Mouse (Mus musculus) intestine, embryonic 16.5 days (tissue): ENCODE measurements around the gene Ranbp2. TPM values are rescaled to one million over a fixed set of nuclear protein-coding genes. Genes with fewer than 3 reads are reported as not detected.

Experiments used
- ATAC-seq: fragments of 200-750 bp; cut with Nextera tagmentation; 2 replicates; pipeline ENCODE4 v1.8.0; 2017; ENCODE audit warnings: moderate TSS enrichment, moderate library complexity
- H3K27ac ChIP-seq: fragments of 300-500 bp; sonication (generic); 2 replicates; pipeline ENCODE4 v1.5.1; 2014; ENCODE audit warnings: mild to moderate bottlenecking, low read length
- H3K27me3 ChIP-seq: fragments of 300-500 bp; sonication (generic); replicated peaks from 2 replicates; pipeline ENCODE4 v1.6.1; 2014; ENCODE audit warnings: low read length, control low read depth, mixed read lengths; ENCODE audit not compliant: control insufficient read depth, insufficient read depth
- H3K36me3 ChIP-seq: fragments of 300-500 bp; sonication (generic); 2 replicates; pipeline ENCODE4 v1.6.1; 2014; ENCODE audit warnings: low read length, control low read depth; ENCODE audit not compliant: control insufficient read depth, insufficient read depth
- H3K4me1 ChIP-seq: fragments of 300-500 bp; sonication (generic); 2 replicates; pipeline ENCODE4 v1.6.1; 2014; ENCODE audit warnings: low read length, control low read depth, mixed read lengths; ENCODE audit not compliant: control insufficient read depth, insufficient read depth
- H3K4me2 ChIP-seq: fragments of 300-500 bp; sonication (generic); 2 replicates; pipeline ENCODE4 v1.6.1; 2014; ENCODE audit warnings: low read depth, low read length, control low read depth
- H3K4me3 ChIP-seq: fragments of 300-500 bp; sonication (generic); 2 replicates; pipeline ENCODE4 v1.5.1; 2014; ENCODE audit warnings: mild to moderate bottlenecking, low read length
- H3K9ac ChIP-seq: fragments of 300-500 bp; sonication (generic); 2 replicates; pipeline ENCODE4 v1.6.1; 2014; ENCODE audit warnings: low read depth, low read length
- H3K9me3 ChIP-seq: fragments of 300-500 bp; sonication (generic); 2 replicates; pipeline ENCODE4 v1.6.1; 2016; ENCODE audit warnings: low read length, control low read depth; ENCODE audit not compliant: control insufficient read depth
- WGBS: fragments of 180-500 bp; shearing (Covaris S2); extraction: QIAGEN DNeasy Blood & Tissue Kit; methylation state at CpG from one replicate; pipeline ENCODE4 v1.1.7; 2014; 5-methylcytosine and 5-hydroxymethylcytosine counted together
- polyA plus RNA-seq: library from polyadenylated mRNA; unstranded; fragments of >200 nt; fragmentation: Nextera tagmentation; extraction: Ambion mirVana; gene quantifications from 2 replicates; pipeline ENCODE4 v1.2.1, GENCODE M21; 2015

Gene Ranbp2
- polyA plus RNA-seq, 1 experiment from 2014 or later, result 14.2 TPM

DNA sequence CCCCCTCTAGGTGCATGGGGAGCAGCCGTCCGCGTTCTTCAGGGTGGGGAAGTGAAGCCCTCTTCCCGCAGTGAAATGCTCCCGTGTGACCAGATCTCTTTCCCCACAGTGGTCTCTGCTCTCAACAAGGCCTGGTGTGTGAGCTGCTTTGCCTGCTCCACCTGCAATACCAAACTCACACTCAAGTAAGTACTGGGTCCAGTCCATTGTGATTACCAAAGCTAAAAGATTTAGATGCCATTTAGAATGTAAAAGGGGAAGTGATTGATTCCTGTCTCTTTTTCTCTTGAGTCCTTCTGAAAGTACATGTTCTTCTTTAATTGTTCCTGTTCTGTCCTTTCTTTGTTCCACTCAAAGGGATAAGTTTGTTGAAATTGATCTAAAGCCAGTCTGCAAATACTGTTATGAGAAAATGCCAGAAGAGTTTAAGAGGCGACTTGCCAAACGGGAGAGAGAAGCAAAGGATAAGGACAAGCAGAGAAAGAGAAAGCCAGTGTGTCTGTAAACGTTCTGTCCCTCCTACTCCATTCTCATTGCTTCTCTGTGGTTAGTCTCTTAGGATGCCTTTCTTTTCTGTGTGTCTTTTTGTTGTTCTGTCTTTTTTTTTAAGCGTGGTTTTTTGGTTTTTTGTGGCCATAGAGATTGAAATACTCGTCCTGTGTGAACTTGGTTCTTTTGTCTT lies 28.3 kb upstream of the Ranbp2 start:
- no peak overlapping the region for H3K4me2 ChIP-seq
- H3K4me3 ChIP-seq, result no peak overlapping the region
- H3K4me1 ChIP-seq, result no peaks in the 10 kb centered on the region
- 85% methylated on average over 10 of the region's 10 CpGs for WGBS
- H3K36me3 ChIP-seq, result peaks cover 10% of the 10 kb centered on the region; the same call in 1 of the 2 replicates
- H3K9ac ChIP-seq, result no peak overlapping the region
- ATAC-seq, result no peak
- no peak overlapping the region for H3K27ac ChIP-seq
- no peaks in the 10 kb centered on the region for H3K9me3 ChIP-seq
- no peaks in the 10 kb centered on the region for H3K27me3 ChIP-seq

DNA sequence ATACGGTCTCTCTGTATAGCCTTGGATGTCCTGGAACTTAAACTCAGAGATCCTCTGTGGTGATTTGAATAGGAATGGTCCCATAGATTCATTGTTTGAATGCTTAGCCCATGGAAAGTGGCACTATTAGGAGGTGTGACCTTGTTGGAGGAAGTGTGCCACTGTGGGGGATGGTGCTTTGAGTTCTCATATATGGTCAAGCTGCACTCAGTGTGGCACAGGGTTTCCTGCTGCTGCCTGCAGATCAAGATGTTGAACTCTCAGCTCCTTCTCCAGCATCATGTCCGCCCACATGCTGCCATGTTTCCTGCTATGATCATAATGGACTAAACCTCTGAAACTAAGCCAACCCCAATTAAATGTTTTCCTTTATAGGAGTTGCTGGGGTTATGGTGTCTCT lies 18.8 kb upstream of the Ranbp2 start:
- H3K4me2 ChIP-seq, result no peak overlapping the region
- 91% methylated on average over 2 of the region's 2 CpGs for WGBS

GRCm38 (mm10) chr10:58445850-58446249 lies 870 bp upstream of the Ranbp2 start:
- Histone ChIP-seq H3K9ac (peak overlapping the region; percentile 97), H3K4me1 (0 out of 2 replicates have a peak, but pooled peaks cover 3% of the 10 kb centered on the region), H3K27ac (peak overlapping the region; percentile 93), H3K4me2 (peak overlapping the region; percentile 66), H3K27me3 (no peaks in the 10 kb centered on the region), H3K9me3 (no peaks in the 10 kb centered on the region), H3K4me3 (peak overlapping the region; percentile 96), H3K36me3 (no peaks in the 10 kb centered on the region)
- whole genome bisulfite sequencing, result 17% methylated on average over 9 of the region's 9 CpGs
- peak; percentile 5; the same call in 1 of the 2 replicates for ATAC-seq

More for the DNA sequence above, 18.8 kb upstream of the Ranbp2 start:
- no peak for ATAC-seq
- H3K36me3 ChIP-seq, result 0 out of 2 replicates have a peak, but pooled peaks cover 2% of the 10 kb centered on the region
- H3K27ac ChIP-seq, result no peak overlapping the region
- no peaks in the 10 kb centered on the region for H3K9me3 ChIP-seq
- no peaks in the 10 kb centered on the region for H3K4me1 ChIP-seq
- H3K27me3 ChIP-seq, result no peaks in the 10 kb centered on the region
- H3K9ac ChIP-seq, result no peak overlapping the region
- no peak overlapping the region for H3K4me3 ChIP-seq

DNA sequence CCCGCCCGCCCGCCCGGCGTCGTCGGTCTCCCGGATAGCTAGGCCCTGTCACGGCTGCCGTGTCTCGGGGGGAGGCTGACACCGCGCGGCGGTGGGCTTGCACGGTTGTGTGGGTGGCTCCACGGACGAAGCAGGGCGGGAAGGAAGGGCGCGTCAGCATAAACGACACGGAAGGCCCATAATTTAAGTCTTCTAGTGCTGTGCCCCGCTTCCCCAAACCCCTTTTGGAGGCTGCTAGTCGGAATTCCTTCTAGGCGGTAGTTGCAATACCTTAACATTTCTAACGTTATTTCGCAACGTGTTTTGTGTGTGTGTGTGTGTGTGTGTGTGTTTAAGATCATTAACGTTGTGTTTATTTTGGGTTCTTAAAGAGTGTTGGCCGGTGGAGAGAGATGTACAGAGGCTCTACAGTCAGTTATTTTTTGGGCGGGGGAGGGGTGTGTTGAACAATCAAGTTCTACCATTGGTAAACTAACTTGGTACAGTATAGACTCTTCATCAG lies 611 bp downstream of the Ranbp2 start:
- H3K9ac ChIP-seq, result peak overlapping the region; percentile 97
- peak overlapping the region; percentile 99 for H3K27ac ChIP-seq
- H3K9me3 ChIP-seq, result no peaks in the 10 kb centered on the region
- under 1% methylated on average over 25 of the region's 32 CpGs for WGBS
- ATAC-seq, result no peak
- H3K27me3 ChIP-seq, result no peaks in the 10 kb centered on the region
- 0 out of 2 replicates have a peak, but pooled peaks cover 3% of the 10 kb centered on the region for H3K4me1 ChIP-seq
- H3K4me2 ChIP-seq, result peak overlapping the region; percentile 51
- H3K36me3 ChIP-seq, result no peaks in the 10 kb centered on the region
- peak overlapping the region; percentile 96 for H3K4me3 ChIP-seq

- ATAC-seq, result no peak
- Histone ChIP-seq H3K4me1 (no peaks in the 10 kb centered on the region), H3K36me3 (0 out of 2 replicates have a peak, but pooled peaks cover 2% of the 10 kb centered on the region), H3K9me3 (no peaks in the 10 kb centered on the region), H3K9ac (no peak overlapping the region), H3K27ac (no peak overlapping the region), H3K4me2 (no peak overlapping the region), H3K27me3 (no peaks in the 10 kb centered on the region), H3K4me3 (no peak overlapping the region)
Measured at GRCm38 (mm10) chr10:58451575-58451974, 4.9 kb downstream of the Ranbp2 start.

DNA sequence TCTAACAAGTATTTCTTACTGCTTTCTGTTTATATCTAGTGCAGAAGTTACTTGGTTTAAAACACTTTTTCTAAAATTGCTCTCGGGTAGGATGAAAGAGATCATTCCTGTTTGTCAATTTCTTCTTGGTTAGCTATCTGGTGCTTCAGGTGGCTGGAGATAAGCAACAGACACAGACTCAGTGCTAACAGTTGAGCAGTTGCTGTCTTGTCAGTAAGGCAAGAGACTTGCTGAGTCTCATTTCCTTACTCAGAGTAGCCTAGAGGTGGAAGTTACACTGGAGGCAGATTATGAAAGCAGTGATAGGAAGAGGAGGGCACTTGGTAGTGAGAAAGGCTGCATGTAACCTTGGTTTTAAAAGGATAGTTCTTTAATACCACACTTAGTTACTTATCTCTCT lies 5.5 kb downstream of the Ranbp2 start:
- H3K4me3 ChIP-seq, result no peak overlapping the region
- no peaks in the 10 kb centered on the region for H3K27me3 ChIP-seq
- H3K4me1 ChIP-seq, result no peaks in the 10 kb centered on the region
- H3K27ac ChIP-seq, result no peak overlapping the region
- ATAC-seq, result no peak
- WGBS, result 83% methylated on average over 1 of the region's 1 CpGs
- H3K4me2 ChIP-seq, result no peak overlapping the region
- no peak overlapping the region for H3K9ac ChIP-seq
- H3K9me3 ChIP-seq, result no peaks in the 10 kb centered on the region
- 0 out of 2 replicates have a peak, but pooled peaks cover 2% of the 10 kb centered on the region for H3K36me3 ChIP-seq

DNA sequence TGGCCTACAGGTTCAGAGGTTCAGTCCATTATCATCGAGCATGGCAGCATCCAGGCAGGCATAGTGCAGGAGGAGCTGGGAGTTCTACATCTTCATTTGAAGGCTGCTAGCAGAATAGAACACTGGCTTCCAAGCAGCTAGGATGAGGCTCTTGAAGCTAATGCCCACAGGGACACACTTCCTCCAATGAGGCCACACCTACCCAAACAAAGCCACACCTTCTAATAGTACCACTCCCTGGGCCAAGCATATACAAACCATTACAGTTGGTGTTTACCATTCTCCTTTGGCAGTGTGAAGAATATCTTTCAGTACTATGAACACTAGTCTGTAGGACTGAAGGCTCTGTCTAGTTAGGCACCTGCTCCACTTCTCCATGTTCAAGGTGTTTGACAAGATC lies 13.2 kb downstream of the Ranbp2 start:
- Histone ChIP-seq H3K4me1 (no peaks in the 10 kb centered on the region), H3K36me3 (peaks cover 3% of the 10 kb centered on the region; the same call in 1 of the 2 replicates), H3K9me3 (no peaks in the 10 kb centered on the region), H3K4me3 (no peak overlapping the region), H3K4me2 (no peak overlapping the region), H3K27me3 (no peaks in the 10 kb centered on the region), H3K9ac (no peak overlapping the region), H3K27ac (no peak overlapping the region)
- 85% methylated on average over 1 of the region's 1 CpGs for WGBS
- ATAC-seq, result no peak; the same call in 1 of the 2 replicates

- H3K9ac ChIP-seq, result no peak overlapping the region
- no peak overlapping the region for H3K4me2 ChIP-seq
- H3K36me3 ChIP-seq, result peaks cover 11% of the 10 kb centered on the region; the same call in 1 of the 2 replicates
- WGBS, result 91% methylated on average over 5 of the region's 5 CpGs
- no peak overlapping the region for H3K4me3 ChIP-seq
- ATAC-seq, result no peak
- no peaks in the 10 kb centered on the region for H3K9me3 ChIP-seq
- no peak overlapping the region for H3K27ac ChIP-seq
- H3K27me3 ChIP-seq, result no peaks in the 10 kb centered on the region
- H3K4me1 ChIP-seq, result no peaks in the 10 kb centered on the region
Measured at GRCm38 (mm10) chr10:58477086-58477755, 30.5 kb downstream of the Ranbp2 start.

DNA sequence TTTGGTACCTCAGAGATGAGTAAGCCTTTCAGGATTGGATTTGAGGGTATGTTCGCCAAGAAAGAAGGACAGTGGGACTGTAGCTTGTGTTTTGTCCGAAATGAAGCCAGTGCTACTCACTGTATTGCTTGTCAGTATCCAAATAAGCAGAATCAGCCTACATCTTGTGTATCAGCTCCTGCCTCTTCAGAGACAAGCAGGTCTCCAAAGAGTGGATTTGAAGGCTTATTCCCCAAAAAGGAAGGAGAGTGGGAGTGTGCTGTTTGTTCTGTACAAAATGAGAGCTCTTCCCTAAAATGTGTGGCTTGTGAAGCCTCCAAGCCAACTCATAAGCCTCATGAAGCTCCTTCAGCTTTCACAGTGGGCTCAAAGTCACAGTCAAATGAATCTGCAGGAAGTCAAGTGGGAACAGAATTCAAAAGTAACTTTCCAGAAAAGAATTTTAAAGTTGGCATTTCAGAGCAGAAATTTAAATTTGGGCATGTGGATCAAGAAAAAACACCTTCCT lies 31.4 kb downstream of the Ranbp2 start:
- Histone ChIP-seq H3K36me3 (peaks cover 11% of the 10 kb centered on the region; the same call in 1 of the 2 replicates), H3K4me3 (no peak overlapping the region), H3K27me3 (no peaks in the 10 kb centered on the region), H3K27ac (no peak overlapping the region), H3K9me3 (no peaks in the 10 kb centered on the region), H3K4me1 (no peaks in the 10 kb centered on the region), H3K4me2 (no peak overlapping the region), H3K9ac (no peak overlapping the region)
- ATAC-seq, result no peak
- WGBS, result 96% methylated on average over 2 of the region's 2 CpGs
